Mouse (Mus musculus) liver, adult 2 months (tissue): ENCODE results near the gene Nmral1. TPM values are rescaled to one million over a fixed set of nuclear protein-coding genes. Genes with fewer than 3 reads are reported as not detected.
"Not testable (repeated sequence)": the region's sequence is repeated elsewhere in the genome, so short reads cannot be mapped to it uniquely, and the experiment has no call there.

Experiments used
- DNase-seq: peaks from one replicate; pipeline ENCODE4 v3.0.0-alpha.2; 2011; ENCODE audit warnings: low read depth, low spot score; ENCODE audit errors: extremely low read depth
- H3K27ac ChIP-seq: fragments of 200-500 bp; replicated peaks from 2 replicates; pipeline ENCODE4 v1.5.1; 2012; ENCODE audit warnings: low read depth, mild to moderate bottlenecking, control low read depth, inconsistent platforms, low read length; ENCODE audit not compliant: insufficient read depth
- H3K27me3 ChIP-seq: fragments of 200-500 bp; 2 replicates; pipeline ENCODE4 v1.6.1; 2012; ENCODE audit warnings: mild to moderate bottlenecking, moderate library complexity, low read length, inconsistent platforms; ENCODE audit not compliant: control insufficient read depth, insufficient read depth
- H3K36me3 ChIP-seq: fragments of 200-500 bp; 2 replicates; pipeline ENCODE4 v1.6.1; 2012; ENCODE audit warnings: low read length, inconsistent platforms; ENCODE audit not compliant: control insufficient read depth, insufficient read depth
- H3K4me1 ChIP-seq: fragments of 200-500 bp; 2 replicates; pipeline ENCODE4 v1.6.1; 2011; ENCODE audit warnings: low read length; ENCODE audit not compliant: control insufficient read depth, insufficient read depth
- H3K4me3 ChIP-seq: fragments of 200-500 bp; 2 replicates; pipeline ENCODE4 v1.5.1; 2011; ENCODE audit warnings: low read depth, mild to moderate bottlenecking, control low read depth, low read length, moderate library complexity; ENCODE audit not compliant: insufficient read depth
- H3K79me2 ChIP-seq: fragments of 200-500 bp; 2 replicates; pipeline ENCODE4 v1.6.1; 2012; ENCODE audit warnings: inconsistent platforms, mild to moderate bottlenecking, low read length, moderate library complexity; ENCODE audit not compliant: control insufficient read depth, insufficient read depth
- H3K9ac ChIP-seq: fragments of 200-500 bp; 2 replicates; pipeline ENCODE4 v1.6.1; 2012; ENCODE audit warnings: low read depth, mild to moderate bottlenecking, control low read depth, inconsistent platforms, low read length
- CTCF ChIP-seq: fragments of 200-500 bp; IDR thresholded peaks from 2 replicates; pipeline ENCODE4 v1.5.1; 2011; ENCODE audit warnings: low read depth, low read length, control low read depth
- POLR2A ChIP-seq: fragments of 200-500 bp; IDR thresholded peaks from 2 replicates; pipeline ENCODE4 v1.6.1; 2011; ENCODE audit warnings: low read length, control low read depth; ENCODE audit not compliant: insufficient read depth; ENCODE audit errors: extremely low read depth
- WGBS: fragments of 180-500 bp; shearing (Covaris S2); methylation state at CpG from one replicate; pipeline ENCODE4 v1.1.7; 2018; 5-methylcytosine and 5-hydroxymethylcytosine counted together
- polyA plus RNA-seq: library from polyadenylated mRNA; depleted of rRNA; stranded (reverse); fragments of >200 nt; gene quantifications from 2 replicates; pipeline ENCODE4 v1.2.3, GENCODE M21; 2012
- total RNA-seq: library from RNA; depleted of rRNA; stranded (reverse); fragments of >200 nt; gene quantifications from 2 replicates; pipeline ENCODE4 v1.2.3, GENCODE M21; 2014

The Nmral1 gene
- total and polyA plus RNA-seq, 2 experiments = 7.8 to 11.2 TPM

- no peak overlapping the region for H3K4me3 ChIP-seq
- no peak overlapping the region for H3K27ac ChIP-seq
- no peak overlapping the region for H3K9ac ChIP-seq
- H3K36me3 ChIP-seq = peaks cover 5% of the 10 kb centered on the region; the same call in 1 of the 2 replicates
- DNase-seq = no peak
- no peaks in the 10 kb centered on the region for H3K27me3 ChIP-seq
- 83% methylated on average over 17 of the region's 17 CpGs for WGBS
- no peak for TF ChIP-seq POLR2A
- no peak for TF ChIP-seq CTCF
- no peaks in the 10 kb centered on the region for H3K79me2 ChIP-seq
- no peaks in the 10 kb centered on the region for H3K4me1 ChIP-seq
Observed at GRCm38 (mm10) chr16:4713861-4714710, 5.1 kb downstream of the Nmral1 start.

DNA sequence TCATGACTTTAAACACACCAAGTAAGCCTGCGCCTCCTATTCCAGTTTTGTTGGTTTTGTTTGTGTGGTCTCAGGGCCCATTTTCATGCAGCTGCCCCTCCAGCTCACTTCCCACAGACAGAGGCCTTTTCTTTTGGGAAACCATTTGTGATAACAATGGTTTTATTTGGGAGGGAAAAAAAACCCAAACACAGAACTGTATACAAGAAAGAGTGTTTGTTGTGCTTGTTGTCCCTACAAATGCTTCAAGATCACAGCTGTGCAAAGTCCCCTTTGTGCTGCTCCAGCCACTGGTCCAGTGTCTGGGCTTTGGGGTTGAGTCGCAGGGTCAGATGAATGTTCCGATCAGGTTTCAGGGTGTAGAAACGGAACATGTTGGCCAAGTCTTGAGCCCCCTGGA, 8.0 kb downstream of the Nmral1 start:
- TF ChIP-seq CTCF (no peak), POLR2A (no peak)
- DNase-seq = no peak
- Histone ChIP-seq H3K4me3 (no peak overlapping the region), H3K27ac (no peak overlapping the region), H3K79me2 (no peaks in the 10 kb centered on the region), H3K9ac (no peak overlapping the region), H3K4me1 (no peaks in the 10 kb centered on the region), H3K27me3 (no peaks in the 10 kb centered on the region), H3K36me3 (peaks cover 18% of the 10 kb centered on the region; the same call in 1 of the 2 replicates)
- WGBS = 96% methylated on average over 4 of the region's 4 CpGs

GRCm38 (mm10) chr16:4705541-4705940, 13.6 kb downstream of the Nmral1 start:
- TF ChIP-seq POLR2A (no peak), CTCF (no peak)
- no peak overlapping the region for H3K4me3 ChIP-seq
- no peak overlapping the region for H3K27ac ChIP-seq
- H3K4me1 ChIP-seq = peaks cover 15% of the 10 kb centered on the region
- H3K36me3 ChIP-seq = peaks cover 44% of the 10 kb centered on the region
- H3K79me2 ChIP-seq = no peaks in the 10 kb centered on the region
- H3K27me3 ChIP-seq = no peaks in the 10 kb centered on the region
- DNase-seq = no peak
- WGBS = 70% methylated on average over 4 of the region's 4 CpGs
- H3K9ac ChIP-seq = no peak overlapping the region

DNA sequence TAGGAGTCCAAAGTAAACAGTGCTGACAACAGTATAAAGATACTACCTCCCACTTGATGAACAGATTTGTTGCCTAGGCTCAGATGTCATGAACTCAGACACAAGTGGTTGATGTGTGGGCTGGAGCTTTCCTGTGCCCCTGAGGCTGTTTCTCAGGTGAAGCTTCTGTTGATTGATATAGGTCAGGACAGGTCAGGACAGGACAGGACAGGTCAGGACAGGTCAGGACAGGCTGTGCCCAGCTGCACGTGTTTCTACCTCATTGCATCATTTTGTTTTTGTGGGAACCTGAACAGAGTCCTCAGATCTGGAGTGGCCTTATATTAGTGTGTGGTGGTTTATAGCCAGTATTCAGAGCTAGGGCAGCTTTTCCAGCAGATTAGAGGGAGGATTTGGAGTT, 16.5 kb downstream of the Nmral1 start:
- Histone ChIP-seq H3K79me2 (no peaks in the 10 kb centered on the region), H3K4me3 (no peak overlapping the region), H3K27ac (peak overlapping the region; percentile 92), H3K9ac (no peak overlapping the region; the same call in 1 of the 2 replicates), H3K4me1 (peaks cover 19% of the 10 kb centered on the region), H3K27me3 (no peaks in the 10 kb centered on the region), H3K36me3 (peaks cover 59% of the 10 kb centered on the region)
- 15% methylated on average over 1 of the region's 1 CpGs for WGBS
- no peak for TF ChIP-seq POLR2A
- TF ChIP-seq CTCF = no peak
- peak; percentile 99 for DNase-seq

GRCm38 (mm10) chr16:4701211-4701610, 17.9 kb downstream of the Nmral1 start:
- Histone ChIP-seq H3K27ac (peak overlapping the region; percentile 92), H3K36me3 (peaks cover 61% of the 10 kb centered on the region), H3K79me2 (no peaks in the 10 kb centered on the region), H3K4me1 (peaks cover 19% of the 10 kb centered on the region), H3K9ac (peak overlapping the region; percentile 38), H3K4me3 (no peak overlapping the region), H3K27me3 (no peaks in the 10 kb centered on the region)
- WGBS = 26% methylated on average over 3 of the region's 3 CpGs
- TF ChIP-seq POLR2A (no peak), CTCF (no peak)
- DNase-seq = peak; percentile 99

DNA sequence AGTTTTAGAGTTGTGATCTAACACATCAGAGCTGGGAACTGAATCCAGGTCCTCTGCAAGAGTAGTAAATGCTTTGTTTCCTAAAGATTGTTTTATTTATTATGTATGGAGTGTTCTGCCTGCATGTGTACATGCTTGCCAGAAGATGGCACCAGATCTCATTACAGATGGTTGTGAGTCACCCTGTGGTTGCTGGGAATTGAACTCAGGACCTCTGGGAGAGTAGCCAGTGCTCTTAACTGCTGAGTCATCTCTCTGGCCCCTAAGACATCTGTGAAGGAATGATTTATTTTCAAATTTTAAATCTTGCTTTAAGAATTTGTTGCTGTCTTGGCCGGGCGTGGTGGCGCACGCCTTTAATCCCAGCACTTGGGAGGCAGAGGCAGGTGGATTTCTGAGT, 29.8 kb downstream of the Nmral1 start:
- WGBS = 98% methylated on average over 4 of the region's 4 CpGs
- not testable (repeated sequence) for H3K4me3 ChIP-seq, DNase-seq, H3K27me3 ChIP-seq, H3K4me1 ChIP-seq, H3K27ac ChIP-seq, H3K9ac ChIP-seq
- peaks cover 13% of the 10 kb centered on the region; the same call in 1 of the 2 replicates for H3K79me2 ChIP-seq
- H3K36me3 ChIP-seq = peaks cover 61% of the 10 kb centered on the region
